Mouse (Mus musculus) G1E (cell line): ENCODE data around the gene Ptpn14. TPM values are rescaled to one million over a fixed set of nuclear protein-coding genes. Genes with fewer than 3 reads are reported as not detected.

ENCODE experiments used
- ATAC-seq: 2 replicates; pipeline ENCODE4 v1.8.0; 2016; ENCODE audit warnings: mild to moderate bottlenecking; ENCODE audit not compliant: insufficient number of reproducible peaks, poor library complexity, low FRiP score, severe bottlenecking; ENCODE audit errors: extremely low read depth
- DNase-seq: peaks from one replicate; pipeline ENCODE4 v3.0.0; 2012; ENCODE audit warnings: low spot score
- H3K27me3 ChIP-seq: 2 replicates; pipeline ENCODE4 v1.6.1; 2012; ENCODE audit warnings: mild to moderate bottlenecking, low read length, inconsistent platforms; ENCODE audit not compliant: insufficient read depth
- H3K36me3 ChIP-seq: replicated peaks from 2 replicates; pipeline ENCODE3; 2012; ENCODE audit warnings: mild to moderate bottlenecking, inconsistent platforms
- H3K4me1 ChIP-seq: 2 replicates; pipeline ENCODE4 v1.6.1; 2012; ENCODE audit warnings: low read depth, low read length, inconsistent platforms, mixed read lengths; ENCODE audit not compliant: insufficient read depth
- H3K4me3 ChIP-seq: 2 replicates; pipeline ENCODE4 v1.5.1; 2012; ENCODE audit warnings: low read depth, mild to moderate bottlenecking, inconsistent platforms, low read length, moderate library complexity, mixed read lengths
- H3K9me3 ChIP-seq: replicated peaks from 2 replicates; pipeline ENCODE4 v1.6.1; 2012; ENCODE audit warnings: inconsistent platforms
- CTCF ChIP-seq: IDR thresholded peaks from 2 replicates; pipeline ENCODE4 v1.5.1; 2012; ENCODE audit warnings: low read depth, low read length, inconsistent platforms, mixed read lengths
- GATA1 ChIP-seq: IDR thresholded peaks from 2 replicates; pipeline ENCODE4 v1.6.1; 2012; ENCODE audit warnings: borderline replicate concordance, low read length, inconsistent platforms, mixed read lengths
- GATA2 ChIP-seq: IDR thresholded peaks from 2 replicates; pipeline ENCODE4 v1.6.1; 2012; ENCODE audit warnings: low read depth, low read length, inconsistent platforms, borderline replicate concordance
- POLR2AphosphoS5 ChIP-seq: IDR thresholded peaks from 2 replicates; pipeline ENCODE4 v1.6.1; 2012; ENCODE audit warnings: low read depth, low read length, inconsistent platforms; ENCODE audit not compliant: insufficient replicate concordance
- TAL1 ChIP-seq: conservative IDR thresholded peaks from 2 replicates; pipeline ENCODE4 v1.6.1; 2012; ENCODE audit warnings: low read depth, low read length, inconsistent platforms, mixed read lengths
- polyA plus RNA-seq: library from polyadenylated mRNA; stranded (reverse); fragments of >175 nt; gene quantifications from 2 replicates; pipeline ENCODE4 v1.2.3, GENCODE M21; 2012
- total RNA-seq, 2 experiments: library from RNA; stranded (forward) in 1 of 2; stranded (reverse) in 1 of 2; fragments of 200-1000 nt in 1 of 2; fragments of >200 nt in 1 of 2; fragmentation: Nextera tagmentation in 1 of 2; gene quantifications; 2 replicates each; pipeline ENCODE4 v1.2.3; 2014 to 2017

The Ptpn14 gene
- total and polyA plus RNA-seq, 3 experiments: 0.11 TPM; not detected in 2

DNA sequence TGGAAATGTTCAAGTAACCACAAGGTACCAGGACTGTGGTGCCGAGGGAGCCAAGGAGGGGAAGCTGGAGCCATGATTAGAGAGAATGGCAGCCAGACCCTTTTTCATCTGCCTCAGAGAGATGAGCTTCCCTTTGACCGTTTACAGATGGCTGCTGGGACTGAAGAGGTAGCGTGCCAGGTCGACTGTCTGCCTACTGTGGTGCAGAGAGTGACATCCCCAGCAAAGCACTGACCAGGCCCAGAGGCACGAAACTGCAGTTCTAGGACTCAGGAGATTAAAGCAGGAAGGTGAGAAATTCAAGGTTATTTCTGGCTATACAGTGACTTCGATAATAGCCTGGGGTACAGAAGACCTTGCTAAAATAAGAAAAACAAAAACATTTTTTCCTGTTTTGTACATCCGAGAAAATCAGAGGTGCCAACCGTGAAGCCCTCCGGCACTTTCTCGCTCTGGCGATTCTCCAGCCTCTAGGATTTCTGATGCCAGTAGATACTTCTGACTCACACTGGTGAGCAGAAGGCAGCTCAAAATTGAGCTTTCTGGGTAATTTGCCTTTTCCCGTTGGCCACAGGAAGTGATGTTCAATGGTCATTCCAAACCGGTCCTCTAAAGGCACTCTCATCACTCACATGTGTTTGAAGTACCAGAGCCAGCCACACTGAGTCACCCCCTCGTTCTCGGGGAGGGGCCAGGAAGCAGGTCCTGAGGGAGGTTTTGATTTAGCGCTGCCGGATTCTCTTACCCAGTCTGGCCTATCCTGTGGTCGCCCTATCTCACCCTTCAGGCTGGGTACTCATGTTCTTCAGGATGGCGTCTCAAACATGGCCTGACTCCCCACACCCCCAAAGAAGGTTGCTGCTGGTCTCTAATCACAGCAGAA is 11.9 kb upstream of the Ptpn14 start:
- H3K36me3 ChIP-seq: no peaks in the 10 kb centered on the region
- H3K4me3 ChIP-seq: no peak overlapping the region
- no peaks in the 10 kb centered on the region for H3K27me3 ChIP-seq
- DNase-seq (no peak), ATAC-seq (no peak)
- no peak for TF ChIP-seq GATA1
- TF ChIP-seq POLR2AphosphoS5: no peak
- no peak for TF ChIP-seq GATA2
- no peak for TF ChIP-seq CTCF
- no peak for TF ChIP-seq TAL1
- peaks cover 30% of the 10 kb centered on the region for H3K9me3 ChIP-seq
- H3K4me1 ChIP-seq: no peaks in the 10 kb centered on the region

DNA sequence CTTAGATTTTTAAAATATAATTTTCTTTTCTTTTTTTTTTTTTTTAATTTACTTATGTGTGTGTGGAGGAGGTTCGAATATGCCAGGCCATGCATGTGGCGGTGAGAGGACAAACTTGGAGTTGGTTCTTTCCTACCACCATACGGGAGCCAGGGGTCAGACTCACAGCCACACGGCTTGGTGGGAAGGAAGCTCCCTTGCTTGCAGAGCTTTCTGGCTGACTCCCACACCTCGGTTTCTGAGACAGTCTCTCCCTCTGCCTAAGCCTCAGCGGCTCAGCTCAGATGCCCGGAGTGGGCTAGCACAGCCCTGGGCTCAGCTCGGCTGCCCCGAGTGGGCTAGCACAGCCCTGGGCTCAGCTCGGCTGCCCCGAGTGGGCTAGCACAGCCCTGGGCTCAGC is 10.5 kb upstream of the Ptpn14 start:
- Histone ChIP-seq H3K36me3 (no peaks in the 10 kb centered on the region), H3K4me3 (no peak overlapping the region), H3K27me3 (no peaks in the 10 kb centered on the region), H3K9me3 (peaks cover 33% of the 10 kb centered on the region), H3K4me1 (no peaks in the 10 kb centered on the region)
- DNase-seq (no peak), ATAC-seq (no peak)
- TF ChIP-seq GATA2 (no peak), CTCF (no peak), GATA1 (no peak), POLR2AphosphoS5 (no peak), TAL1 (no peak)

DNA sequence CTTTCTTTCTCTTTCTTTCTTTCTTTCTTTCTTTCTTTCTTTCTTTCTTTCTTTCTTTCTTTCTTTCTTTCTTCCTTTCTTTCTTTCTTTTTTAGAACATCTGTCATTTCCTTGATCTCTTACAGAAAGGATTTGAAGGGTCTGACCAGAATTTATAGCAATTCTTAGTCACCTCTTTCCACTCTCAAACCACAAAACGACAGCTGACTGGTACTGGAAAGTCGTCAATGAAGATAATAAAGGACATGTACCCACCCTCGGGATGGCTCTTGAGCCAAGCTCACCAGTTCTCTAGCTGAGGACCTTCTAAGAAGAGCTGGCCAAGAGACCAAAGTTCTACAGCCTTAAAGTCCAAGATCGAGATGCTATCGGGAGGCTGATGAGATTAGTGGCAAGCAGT is 9.5 kb upstream of the Ptpn14 start:
- Histone ChIP-seq H3K27me3 (no peaks in the 10 kb centered on the region), H3K36me3 (no peaks in the 10 kb centered on the region), H3K4me1 (no peaks in the 10 kb centered on the region), H3K9me3 (peaks cover 38% of the 10 kb centered on the region), H3K4me3 (no peak overlapping the region)
- ATAC-seq (no peak), DNase-seq (no peak)
- TF ChIP-seq GATA1 (no peak), TAL1 (no peak)

DNA sequence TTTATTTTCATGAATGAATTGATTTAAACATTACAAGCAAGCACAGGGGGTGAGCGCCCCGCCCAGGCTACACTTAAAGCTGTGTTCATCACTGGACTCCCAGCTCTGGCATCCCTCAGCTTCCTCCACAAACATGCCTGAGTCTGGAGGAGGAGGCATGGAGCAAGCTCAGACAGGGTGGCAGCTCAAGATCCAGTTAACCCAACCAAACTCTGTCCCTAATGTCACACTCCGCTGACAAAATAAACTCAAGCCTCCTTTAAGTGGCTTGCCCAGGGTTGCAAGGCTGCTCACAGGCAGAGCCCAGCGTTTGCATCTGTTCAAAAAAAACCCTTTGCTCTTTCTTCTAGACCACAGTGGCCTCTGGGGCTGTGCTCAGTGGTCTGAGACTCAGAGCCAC is 1.9 kb upstream of the Ptpn14 start:
- Histone ChIP-seq H3K4me3 (no peak overlapping the region), H3K9me3 (peaks cover 59% of the 10 kb centered on the region), H3K27me3 (no peaks in the 10 kb centered on the region), H3K4me1 (no peaks in the 10 kb centered on the region), H3K36me3 (no peaks in the 10 kb centered on the region)
- TF ChIP-seq CTCF: no peak
- no peak for TF ChIP-seq GATA2
- no peak for TF ChIP-seq POLR2AphosphoS5
- TF ChIP-seq TAL1: no peak
- TF ChIP-seq GATA1: no peak
- DNase-seq (no peak), ATAC-seq (no peak)

DNA sequence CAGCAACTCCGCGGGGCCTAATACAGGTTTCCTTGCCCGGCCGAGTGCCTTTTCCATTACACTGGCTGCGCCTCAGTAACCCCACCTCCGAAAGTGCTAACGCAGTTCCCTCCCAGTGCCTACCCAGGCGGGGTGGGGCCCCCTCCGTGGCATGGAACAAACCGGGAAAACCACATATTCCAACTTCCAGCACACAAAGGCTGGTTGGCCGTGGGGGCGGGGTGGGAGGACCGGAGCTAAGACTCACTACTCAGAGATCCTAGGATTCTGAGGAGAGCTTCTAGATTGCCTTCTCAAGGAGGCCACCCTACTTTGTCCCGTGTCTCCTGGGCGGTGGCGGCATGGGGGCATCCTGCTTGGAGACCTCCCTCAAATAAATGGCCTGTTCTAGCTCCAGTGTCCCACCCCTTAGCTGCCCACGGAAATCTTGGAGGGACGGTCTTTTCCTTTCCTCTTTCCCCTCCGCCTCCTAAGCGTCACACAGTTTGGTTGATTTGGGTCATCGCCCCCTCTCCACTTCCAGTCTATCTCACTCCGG is 653 bp upstream of the Ptpn14 start:
- TF ChIP-seq GATA1 (no peak), CTCF (no peak)
- no peak for DNase-seq
- Histone ChIP-seq H3K9me3 (peaks cover 65% of the 10 kb centered on the region), H3K36me3 (no peaks in the 10 kb centered on the region), H3K4me3 (no peak overlapping the region), H3K4me1 (no peaks in the 10 kb centered on the region), H3K27me3 (no peaks in the 10 kb centered on the region)
- no peak for ATAC-seq

DNA sequence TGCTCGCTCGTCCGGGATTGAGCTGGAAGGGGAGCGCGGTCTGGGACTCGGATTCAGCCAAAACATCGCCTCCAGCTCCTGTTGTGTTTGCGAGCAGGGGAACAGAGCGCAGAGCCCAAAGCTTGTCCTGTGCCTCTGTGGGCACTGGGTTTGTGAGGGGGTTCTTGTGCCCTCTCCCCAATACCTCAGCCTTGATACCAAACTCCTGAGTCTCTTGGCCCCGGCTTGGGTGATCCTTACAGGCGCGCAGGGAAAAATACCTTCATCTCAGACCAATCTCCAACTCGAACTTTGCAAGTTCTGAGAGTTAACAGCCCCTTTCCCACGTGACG is 682 bp downstream of the Ptpn14 start:
- Histone ChIP-seq H3K27me3 (no peaks in the 10 kb centered on the region), H3K9me3 (peaks cover 64% of the 10 kb centered on the region), H3K4me1 (no peaks in the 10 kb centered on the region), H3K36me3 (no peaks in the 10 kb centered on the region), H3K4me3 (no peak overlapping the region)
- TF ChIP-seq TAL1 (no peak), POLR2AphosphoS5 (no peak), CTCF (no peak), GATA1 (no peak), GATA2 (no peak)
- ATAC-seq: no peak
- DNase-seq: no peak
